Mouse (Mus musculus): Measurements from ENCODE around the gene Adcy3.
"Not testable (repeated sequence)": the region's sequence is repeated elsewhere in the genome, so short reads cannot be mapped to it uniquely, and the experiment has no call there.

The Adcy3 gene

GRCm38 (mm10) chr12:4240281-4240680, 107.4 kb downstream of the Adcy3 start:
- not testable (repeated sequence) for DNase-seq (ENCODE audit: low spot score in 2 of 2)

DNA sequence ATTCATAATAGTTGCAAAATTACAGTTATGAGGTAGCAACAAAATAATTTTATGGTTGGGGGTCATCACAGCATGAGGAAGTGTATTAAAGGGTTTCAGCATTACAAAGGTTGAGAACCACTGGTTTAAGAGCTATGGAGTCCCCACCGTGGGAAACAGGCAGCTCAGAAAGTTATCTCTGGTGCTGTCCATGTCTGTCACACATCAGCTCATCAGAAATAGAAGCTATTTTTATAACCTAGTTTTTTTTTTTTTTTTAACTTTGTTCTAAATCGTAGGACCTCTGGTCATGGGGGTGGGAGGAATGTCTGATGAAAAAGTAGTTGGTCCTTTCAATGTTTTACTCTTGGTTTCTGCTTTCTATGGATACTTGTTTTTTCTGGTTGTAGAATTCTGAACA, 110.9 kb downstream of the Adcy3 start:
- no peak for DNase-seq (ENCODE audit: low spot score in 2 of 2)

- no peak for DNase-seq (ENCODE audit: low spot score in 2 of 2)
These were observed 112.8 kb downstream of the Adcy3 start for GRCm38 (mm10) chr12:4245742-4246141.

DNA sequence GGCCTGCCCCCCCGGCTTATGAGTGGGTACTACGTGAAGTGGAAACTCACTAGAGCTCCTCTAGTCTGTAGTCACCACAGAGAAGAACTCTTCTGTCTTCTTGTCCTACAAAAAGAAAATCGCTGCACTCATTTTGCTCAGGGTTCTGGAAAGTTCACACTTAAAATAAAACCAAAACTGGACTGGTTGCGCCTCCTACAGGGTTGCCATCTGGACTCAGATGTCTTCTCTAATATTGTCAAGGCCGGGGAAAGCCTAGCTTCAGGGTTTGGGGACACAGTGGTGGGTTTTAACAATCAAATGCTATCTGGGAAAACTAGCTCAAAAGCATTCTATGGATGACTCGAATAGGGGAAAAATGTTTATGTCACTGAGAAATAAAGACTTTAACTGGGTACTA, 116.9 kb downstream of the Adcy3 start:
- DNase-seq (ENCODE audit: low spot score in 2 of 2), result no peak

DNA sequence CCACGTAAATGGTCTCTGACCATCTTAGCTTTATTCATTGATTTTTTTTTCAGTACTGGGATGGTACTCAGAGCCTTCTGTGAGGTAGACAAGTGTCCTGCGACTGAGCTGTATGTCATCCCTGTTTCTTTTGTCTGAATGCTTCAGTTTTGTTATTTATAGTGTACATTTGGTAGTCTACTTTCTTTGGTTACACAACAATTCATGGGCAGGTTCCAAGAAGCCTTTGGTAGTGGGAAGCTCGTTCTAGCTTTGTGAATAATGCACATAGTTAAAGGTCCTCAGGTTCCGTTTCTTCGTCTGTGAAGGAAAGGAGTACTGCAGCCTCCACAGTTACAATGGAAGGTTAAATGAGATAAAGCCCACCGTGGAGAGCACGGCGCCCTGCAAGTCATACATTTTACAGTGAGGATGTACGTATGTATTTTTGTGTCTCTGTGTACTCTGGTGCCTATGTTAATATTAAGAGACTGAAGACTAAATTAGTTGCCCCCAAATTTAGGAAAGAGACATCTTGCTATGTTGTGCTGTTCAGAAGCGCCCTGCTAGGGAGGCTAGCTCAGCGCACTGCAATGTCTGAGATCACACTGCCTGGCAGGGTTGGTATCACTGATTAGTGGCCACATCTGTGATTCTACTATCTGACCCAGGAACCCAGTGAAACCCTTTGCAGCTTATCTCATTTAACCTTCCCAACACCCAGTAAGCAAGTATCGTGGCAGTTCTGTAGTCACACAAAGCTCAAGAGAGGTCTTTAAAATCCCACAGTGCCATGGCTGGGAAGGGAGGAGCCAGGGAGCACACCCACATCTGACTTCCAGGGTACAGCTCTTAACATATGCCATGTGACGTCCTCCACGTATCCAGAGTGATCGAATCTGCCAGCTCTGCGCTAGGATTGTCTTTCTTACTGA, 120.1 kb downstream of the Adcy3 start:
- DNase-seq (ENCODE audit: low spot score in 2 of 2), result no peak

Data from frontal cortex, postnatal 14 days (tissue).